In genomic region chr7:30973501-30974289, GRCm38 (mm10) we compare ENCODE assay signal across 8 mouse cellular contexts. TPM values are rescaled to one million over a fixed set of nuclear protein-coding genes. Genes with fewer than 3 reads are reported as not detected.
A peak's percentile ranks its signal among the peaks of the same experiment; 100 is the strongest.
DNase-seq lines count a peak whose midpoint lies in the region; ATAC-seq and TF ChIP-seq lines count a peak whose summit lies in the region.

Gene Fam187b, plus strand, starts transcription at chr7:30973790.

- H3K9ac ChIP-seq in intestine, postnatal 0 days (ENCODE audit: low read depth, low read length), result peak within 1 kb of the TSS; percentile 67
- H3K9ac ChIP-seq in limb, embryonic 15.5 days, result peak within 1 kb of the TSS; percentile 47
- 0 out of 2 replicates have a peak within 1 kb of the TSS, but pooled peaks have one; percentile 25 for H3K9ac ChIP-seq in midbrain, postnatal 0 days (replicated peaks; ENCODE audit: low read length, poor library complexity, severe bottlenecking)

- H3K4me1 ChIP-seq in embryonic facial prominence, embryonic 10.5 days, result peaks cover 21% of the 10 kb centered on the region
- peaks cover 13% of the 10 kb centered on the region; the same call in 1 of the 2 replicates for H3K4me1 ChIP-seq in intestine, postnatal 0 days (replicated peaks; ENCODE audit: control insufficient read depth, insufficient read depth, low read length)
- peaks cover 13% of the 10 kb centered on the region for H3K4me1 ChIP-seq in limb, embryonic 15.5 days
- H3K4me1 ChIP-seq in midbrain, postnatal 0 days (ENCODE audit: insufficient read depth, low read length), result 0 out of 2 replicates have a peak, but pooled peaks cover 4% of the 10 kb centered on the region

- H3K4me3 ChIP-seq in embryonic facial prominence, embryonic 10.5 days, result peak within 1 kb of the TSS; percentile 63
- H3K4me3 ChIP-seq in intestine, postnatal 0 days (ENCODE audit: low read depth, low read length), result peak within 1 kb of the TSS; percentile 60
- peak within 1 kb of the TSS; percentile 47 for H3K4me3 ChIP-seq in limb, embryonic 15.5 days
- H3K4me3 ChIP-seq in midbrain, postnatal 0 days (ENCODE audit: low read depth, low read length), result peak within 1 kb of the TSS; percentile 32

- peak within 1 kb of the TSS; percentile 82 for H3K27ac ChIP-seq in embryonic facial prominence, embryonic 10.5 days (replicated peaks)
- H3K27ac ChIP-seq in intestine, postnatal 0 days (ENCODE audit: low read depth, low read length), result peak within 1 kb of the TSS; percentile 96
- H3K27ac ChIP-seq in limb, embryonic 15.5 days, result peak within 1 kb of the TSS; percentile 17; the same call in 1 of the 2 replicates
- no peak within 1 kb of the TSS for H3K27ac ChIP-seq in midbrain, postnatal 0 days (ENCODE audit: low read depth, low read length)

- peak; percentile 89 for TF ChIP-seq CTCF in intestine, postnatal 0 days (IDR thresholded peaks at IDR 0.05; ENCODE audit: low read depth)
- peak; percentile 72 for TF ChIP-seq CTCF in midbrain, postnatal 0 days (IDR thresholded peaks at IDR 0.05)

- DNase-seq in 3134 (ENCODE audit: extremely low read depth, insufficient read length, low spot score), result peak; percentile 74
- DNase-seq in adrenal gland, postnatal 14 days, result peak; percentile 94
- DNase-seq in embryonic facial prominence, embryonic 10.5 days (ENCODE audit: low spot score), result peak; percentile 88
- DNase-seq in midbrain, postnatal 0 days (ENCODE audit: low spot score), result peak; percentile 90
- peak; percentile 74 to 88 for DNase-seq in spleen, postnatal 14 days (ENCODE audit: low spot score in 2 of 2)

- H3K9me3 ChIP-seq in embryonic facial prominence, embryonic 10.5 days, result no peaks in the 10 kb centered on the region
- H3K9me3 ChIP-seq in intestine, postnatal 0 days (ENCODE audit: control insufficient read depth), result no peaks in the 10 kb centered on the region
- H3K9me3 ChIP-seq in limb, embryonic 15.5 days, result no peaks in the 10 kb centered on the region
- no peaks in the 10 kb centered on the region for H3K9me3 ChIP-seq in midbrain, postnatal 0 days (ENCODE audit: low read length)

- WGBS in embryonic facial prominence, embryonic 10.5 days, result under 1% methylated on average over 37 of the region's 37 CpGs
- under 1% methylated on average over 37 of the region's 37 CpGs for WGBS in intestine, postnatal 0 days
- WGBS in limb, embryonic 15.5 days, result under 1% methylated on average over 36 of the region's 37 CpGs
- WGBS in midbrain, postnatal 0 days, result under 1% methylated on average over 37 of the region's 37 CpGs

- peaks cover 16% of the 10 kb centered on the region for H3K36me3 ChIP-seq in embryonic facial prominence, embryonic 10.5 days (replicated peaks)
- peaks cover 23% of the 10 kb centered on the region; the same call in 1 of the 2 replicates for H3K36me3 ChIP-seq in intestine, postnatal 0 days (ENCODE audit: control insufficient read depth, insufficient read depth)
- H3K36me3 ChIP-seq in limb, embryonic 15.5 days, result no peaks in the 10 kb centered on the region
- H3K36me3 ChIP-seq in midbrain, postnatal 0 days (ENCODE audit: insufficient read depth, low read length), result no peaks in the 10 kb centered on the region

- peak within 1 kb of the TSS; percentile 70 for H3K4me2 ChIP-seq in intestine, postnatal 0 days (replicated peaks; ENCODE audit: low read depth)
- H3K4me2 ChIP-seq in limb, embryonic 15.5 days, result peak within 1 kb of the TSS; percentile 74
- H3K4me2 ChIP-seq in midbrain, postnatal 0 days (ENCODE audit: low read depth, low read length, poor library complexity, severe bottlenecking), result peak within 1 kb of the TSS; percentile 52

- H3K27me3 ChIP-seq in embryonic facial prominence, embryonic 10.5 days (replicated peaks; ENCODE audit: low read depth, poor library complexity, severe bottlenecking), result peaks cover 23% of the 10 kb centered on the region
- 0 out of 2 replicates have a peak, but pooled peaks cover 3% of the 10 kb centered on the region for H3K27me3 ChIP-seq in intestine, postnatal 0 days (replicated peaks; ENCODE audit: control insufficient read depth, insufficient read depth, low read length)
- H3K27me3 ChIP-seq in limb, embryonic 15.5 days, result peaks cover 18% of the 10 kb centered on the region
- peaks cover 15% of the 10 kb centered on the region for H3K27me3 ChIP-seq in midbrain, postnatal 0 days (ENCODE audit: insufficient read depth, low read length)

- ATAC-seq in granulocyte monocyte progenitor cell, adult 5-6 weeks (replicated peaks; ENCODE audit: poor library complexity, severe bottlenecking), result peak; percentile 85
- peak; percentile 96 for ATAC-seq in intestine, postnatal 0 days
- peak; percentile 74 for ATAC-seq in limb, embryonic 15.5 days (ENCODE audit: insufficient number of reproducible peaks, low FRiP score, low TSS enrichment, low read depth)
- ATAC-seq in midbrain, postnatal 0 days (ENCODE audit: low FRiP score), result peak; percentile 71

RNA-seq across cellular contexts. Expression of gene Fam187b, which starts in this region (rescaled TPM):
- 0.34 and 1.1 TPM in 2 replicates for total RNA-seq in adrenal gland, postnatal 14 days (2021)
- 2.9 and 3.3 TPM in 2 replicates for polyA plus RNA-seq in embryonic facial prominence, embryonic 10.5 days (2016; fragmentation: Nextera tagmentation; extraction: Ambion mirVana)
- total RNA-seq in granulocyte monocyte progenitor cell, adult 5-6 weeks (2014; fragmentation: Nextera tagmentation), result not detected in 2 replicates
- total RNA-seq in granulocyte monocyte progenitor cell, adult 5-6 weeks (2017), result not detected in 2 replicates
- 10.4 and 12.0 TPM in 2 replicates for polyA plus RNA-seq in intestine, postnatal 0 days (2015; fragmentation: Nextera tagmentation; extraction: Ambion mirVana)
- polyA plus RNA-seq in limb, embryonic 15.5 days (2015; fragmentation: Nextera tagmentation; extraction: Ambion mirVana), result 2.4 and 2.7 TPM in 2 replicates
- total RNA-seq in midbrain, postnatal 0 days (2014; rRNA removed), result 0.88 TPM in 1 of 2 replicates, not detected in the other
- polyA plus RNA-seq in midbrain, postnatal 0 days (2015; fragmentation: Nextera tagmentation; extraction: Ambion mirVana), result 0.85 and 0.91 TPM in 2 replicates

Comparison
In these comparisons a context has a peak if more than half of its experiments do, and no peak if none do; other contexts are left out.
1. Peak in ATAC-seq in granulocyte monocyte progenitor cell, adult 5-6 weeks; RNA of the gene not detected or under 1 TPM.
2. Peak in DNase-seq, ATAC-seq, H3K4me3 ChIP-seq, H3K9ac ChIP-seq and H3K4me2 ChIP-seq in midbrain, postnatal 0 days; RNA of the gene not detected or under 1 TPM.